Mouse (Mus musculus) cerebellum, adult 9-10 months (tissue): ENCODE data around the gene Arhgef40.
A peak's percentile ranks its signal among the peaks of the same experiment; 100 is the strongest.

ENCODE experiments used
- DNase-seq: peaks from one replicate; pipeline ENCODE4 v3.0.0; 2022

The Arhgef40 gene

GRCm38 (mm10) chr14:52005141-52005540, 20.6 kb downstream of the Arhgef40 start:
- no peak for DNase-seq

GRCm38 (mm10) chr14:52005616-52006015, 21.1 kb downstream of the Arhgef40 start:
- DNase-seq = no peak

- DNase-seq = peak; percentile 53
Observed at GRCm38 (mm10) chr14:52006241-52006640, 21.7 kb downstream of the Arhgef40 start.

GRCm38 (mm10) chr14:52006771-52007170, 22.3 kb downstream of the Arhgef40 start:
- DNase-seq = peak; percentile 47

- DNase-seq = peak; percentile 96
Observed at GRCm38 (mm10) chr14:52008321-52009203, 24.0 kb downstream of the Arhgef40 start.

- DNase-seq = peak; percentile 48
Observed at GRCm38 (mm10) chr14:52009361-52009760, 24.8 kb downstream of the Arhgef40 start.

GRCm38 (mm10) chr14:52009841-52010240, 25.3 kb downstream of the Arhgef40 start:
- DNase-seq = peak; percentile 63

- peak; percentile 83 for DNase-seq
Observed at GRCm38 (mm10) chr14:52010446-52011111, 26.1 kb downstream of the Arhgef40 start.

- no peak for DNase-seq
Observed at GRCm38 (mm10) chr14:52011683-52012082, 27.2 kb downstream of the Arhgef40 start.

GRCm38 (mm10) chr14:52012085-52012484, 27.6 kb downstream of the Arhgef40 start:
- DNase-seq = peak; percentile 98

GRCm38 (mm10) chr14:52012553-52012952, 28.0 kb downstream of the Arhgef40 start:
- DNase-seq = no peak

GRCm38 (mm10) chr14:52013021-52013610, 28.6 kb downstream of the Arhgef40 start:
- DNase-seq = peak; percentile 72

GRCm38 (mm10) chr14:52013771-52014219, 29.3 kb downstream of the Arhgef40 start:
- peak; percentile 76 for DNase-seq

- no peak for DNase-seq
Observed at GRCm38 (mm10) chr14:52014271-52014760, 29.8 kb downstream of the Arhgef40 start.

GRCm38 (mm10) chr14:52014761-52015311, 30.3 kb downstream of the Arhgef40 start:
- peak; percentile 72 for DNase-seq

GRCm38 (mm10) chr14:52015445-52016100, 31.1 kb downstream of the Arhgef40 start, which contains the start of gene Tmem253:
Gene Tmem253 (plus strand): TSS chr14:52015658.
- peak; percentile 58 for DNase-seq

- peak; percentile 48 for DNase-seq
Observed at GRCm38 (mm10) chr14:52016625-52017405, 32.3 kb downstream of the Arhgef40 start.

- DNase-seq = peak; percentile 61
Observed at GRCm38 (mm10) chr14:52017662-52018061, 33.1 kb downstream of the Arhgef40 start.

- DNase-seq = peak; percentile 70
Observed at GRCm38 (mm10) chr14:52018248-52019050, 33.9 kb downstream of the Arhgef40 start.

GRCm38 (mm10) chr14:52019051-52019589, 34.6 kb downstream of the Arhgef40 start:
- no peak for DNase-seq
